Mouse (Mus musculus) right cerebral cortex, postnatal 36 days (tissue): ENCODE measurements around the gene Xpnpep3.
"Not testable (repeated sequence)": the region's sequence is repeated elsewhere in the genome, so short reads cannot be mapped to it uniquely, and the experiment has no call there.

Source experiments
- DNase-seq, 2 experiments: peaks; one replicate each; pipeline ENCODE4 v3.0.0; 2022; ENCODE audit warnings: low spot score in 2 of 2, mixed read lengths in 1 of 2

The Xpnpep3 gene

GRCm38 (mm10) chr15:81399297-81399637, 671 bp upstream of the Xpnpep3 start:
- DNase-seq, result no peak

GRCm38 (mm10) chr15:81405008-81405407, 5.1 kb downstream of the Xpnpep3 start:
- DNase-seq, result no peak

- no peak for DNase-seq
Measured at GRCm38 (mm10) chr15:81408199-81408598, 8.3 kb downstream of the Xpnpep3 start, which contains the start of gene Dnajb7. Gene Dnajb7 (minus strand): TSS chr15:81408299.

- DNase-seq, result not testable (repeated sequence)
Measured at GRCm38 (mm10) chr15:81416763-81417310, 16.9 kb downstream of the Xpnpep3 start.

- no peak for DNase-seq
Measured at GRCm38 (mm10) chr15:81418065-81418464, 18.1 kb downstream of the Xpnpep3 start.

GRCm38 (mm10) chr15:81421454-81421853, 21.5 kb downstream of the Xpnpep3 start:
- no peak for DNase-seq

DNA sequence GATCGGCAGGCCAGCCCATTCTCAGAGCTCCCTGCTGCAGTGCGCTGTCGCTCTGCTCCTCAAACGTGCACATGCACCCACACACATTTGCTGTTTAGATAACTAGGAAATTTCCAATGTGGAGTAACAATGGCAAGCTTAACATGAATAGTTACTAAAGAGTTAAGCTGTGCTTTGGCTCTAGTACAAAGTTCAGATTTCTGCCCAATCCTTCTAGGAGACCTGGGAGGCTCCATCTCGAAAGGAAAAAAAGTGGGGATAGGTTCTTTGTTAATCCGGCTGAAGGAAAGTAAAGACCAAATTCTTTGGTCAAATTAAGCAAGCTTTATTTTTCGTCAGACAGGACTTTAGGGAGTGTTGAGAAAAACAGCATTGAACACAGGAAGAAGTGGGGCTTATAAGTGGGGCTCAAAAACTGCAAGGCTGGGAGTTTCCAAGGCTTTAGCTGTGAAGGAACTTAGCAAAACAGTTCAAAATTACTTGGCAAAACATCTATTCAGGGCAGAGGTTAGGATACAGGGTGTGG, 22.3 kb downstream of the Xpnpep3 start:
- DNase-seq, result no peak

DNA sequence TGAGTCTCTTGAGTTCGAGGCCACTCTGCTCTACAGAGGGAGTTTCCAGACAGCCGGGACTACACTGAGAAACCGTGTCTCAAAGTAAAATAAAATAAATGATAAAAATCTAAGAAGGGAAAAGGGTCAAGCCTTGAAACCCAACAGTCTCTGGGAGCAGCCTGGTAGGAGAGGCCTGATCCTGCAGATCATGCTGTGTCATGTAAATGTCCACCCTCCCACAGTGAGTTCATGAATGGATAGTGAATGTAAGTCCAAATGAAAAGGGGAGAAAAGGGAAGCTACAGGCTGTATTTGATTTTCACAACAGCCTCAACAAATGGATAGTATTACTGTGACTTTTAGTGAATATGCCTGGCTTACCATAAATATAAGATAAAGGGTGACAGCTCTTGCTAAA, 25.4 kb downstream of the Xpnpep3 start:
- no peak for DNase-seq

GRCm38 (mm10) chr15:81427947-81428346, 28.0 kb downstream of the Xpnpep3 start:
- DNase-seq, result no peak

GRCm38 (mm10) chr15:81431195-81431594, 31.3 kb downstream of the Xpnpep3 start:
- DNase-seq, result no peak

GRCm38 (mm10) chr15:81438345-81438744, 38.4 kb downstream of the Xpnpep3 start:
- DNase-seq, result no peak

DNA sequence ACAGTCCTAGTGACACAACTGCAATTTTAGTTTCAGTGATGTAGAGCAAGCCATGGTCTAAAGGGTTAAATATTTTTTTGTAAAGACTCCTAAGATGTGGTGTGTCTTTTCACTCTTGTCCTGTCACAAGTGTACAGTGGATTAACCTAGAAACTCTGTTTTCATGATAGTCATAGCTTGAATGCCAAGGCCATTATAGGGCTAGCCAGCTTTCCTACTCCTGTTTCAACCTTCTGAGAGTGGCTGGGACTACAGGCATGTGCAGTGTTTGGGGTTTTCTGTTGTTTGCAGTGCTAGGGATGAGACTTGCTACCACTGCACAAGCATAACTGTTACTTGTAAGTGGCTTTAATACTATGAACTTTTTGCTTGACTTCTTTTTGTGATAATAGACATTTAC, 39.3 kb downstream of the Xpnpep3 start:
- no peak for DNase-seq

GRCm38 (mm10) chr15:81448463-81448862, 48.5 kb downstream of the Xpnpep3 start:
- peak; percentile 12 to 20 for DNase-seq

DNA sequence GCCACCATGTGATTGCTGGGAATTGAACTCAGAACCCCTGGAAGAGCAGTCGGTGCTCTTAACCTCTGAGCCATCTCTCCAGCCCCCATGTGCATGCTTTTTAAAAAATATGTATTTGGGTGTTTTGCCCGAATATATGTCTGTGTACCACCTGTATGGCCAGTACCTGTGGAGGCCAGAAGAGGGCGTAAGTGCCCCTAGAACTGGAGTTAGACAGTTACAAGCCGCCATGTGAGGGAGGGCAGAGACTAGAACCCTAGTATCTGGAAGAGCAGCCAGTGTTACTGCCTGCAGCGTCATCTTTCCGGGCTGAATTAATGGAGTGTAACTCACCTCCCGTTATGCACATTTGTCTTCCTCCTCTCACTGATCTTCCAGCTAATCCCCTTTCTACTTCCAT, 61.6 kb downstream of the Xpnpep3 start:
- DNase-seq, result no peak

DNA sequence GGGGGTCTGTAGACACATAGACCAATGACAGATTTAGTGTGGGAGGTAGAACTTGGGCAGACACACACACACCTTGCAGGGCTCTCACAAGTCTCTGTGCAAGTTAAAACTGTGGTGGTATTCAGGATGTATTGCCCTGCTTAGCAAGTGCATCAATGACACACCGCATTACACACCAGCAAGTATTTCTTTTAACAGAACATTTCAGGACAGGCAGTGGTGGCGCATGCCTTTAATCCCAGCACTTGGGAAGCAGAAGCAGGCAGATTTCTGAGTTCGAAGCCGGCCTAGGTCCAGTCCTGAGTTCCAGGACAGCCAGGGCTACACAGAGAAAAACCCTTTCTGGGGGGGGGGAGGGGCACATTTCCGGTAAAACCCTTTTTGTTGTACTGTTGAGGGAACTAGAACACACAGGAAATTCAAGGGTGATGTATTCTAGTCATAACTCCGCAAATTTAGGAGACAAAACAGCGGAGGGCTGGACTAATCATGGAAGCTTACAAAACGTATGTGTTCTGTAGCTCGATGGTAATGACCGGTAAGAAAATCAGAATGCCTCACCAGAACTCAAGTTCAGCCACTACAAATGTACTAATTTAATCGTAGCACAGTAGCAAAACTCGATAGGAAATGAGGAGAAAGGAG, 65.2 kb downstream of the Xpnpep3 start:
- no peak for DNase-seq

DNA sequence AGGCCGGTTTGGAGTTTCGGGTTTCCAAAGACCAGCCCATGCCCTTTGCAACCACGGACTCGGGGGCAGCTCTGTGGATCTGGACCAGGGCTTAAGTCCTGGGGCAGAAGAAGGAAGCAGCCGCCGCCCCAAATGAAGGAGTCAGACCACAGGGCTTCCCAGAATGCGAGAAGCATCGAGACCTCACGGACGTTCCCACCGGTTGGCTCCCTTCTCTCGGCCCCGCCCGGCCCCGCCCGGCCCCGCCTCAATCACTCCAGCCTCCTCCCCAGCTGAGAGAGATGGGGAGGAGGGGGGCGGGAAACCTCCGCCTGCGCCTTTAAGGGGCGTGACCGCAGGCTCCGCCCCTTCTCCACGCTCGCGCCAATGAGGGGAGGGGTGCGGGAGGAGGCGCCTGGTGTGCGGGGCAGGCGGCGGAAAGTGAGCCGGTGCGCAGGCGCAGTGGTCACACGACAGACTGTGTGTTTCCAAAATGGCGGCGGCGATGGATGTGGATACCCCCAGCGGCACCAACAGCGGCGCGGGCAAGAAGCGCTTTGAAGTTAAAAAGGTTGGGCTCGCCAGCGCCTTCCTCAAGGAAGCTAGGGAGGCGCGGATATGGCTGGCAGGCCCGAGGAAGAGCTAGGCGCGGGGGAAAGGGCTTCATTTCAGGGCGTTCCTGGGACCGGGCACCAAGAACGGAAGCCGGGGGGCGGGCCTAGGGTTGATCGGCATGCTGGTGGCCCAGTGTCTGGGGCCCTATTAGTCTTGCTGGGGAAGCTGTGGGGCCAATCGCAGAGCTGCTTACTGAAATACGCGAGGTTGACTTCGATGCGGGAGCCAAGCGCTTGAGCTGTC, 66.2 kb downstream of the Xpnpep3 start, which contains the start of gene Rbx1:
TSS of gene Rbx1 (plus strand) at position 396 of the 837 bp plus-strand sequence.
- peak; percentile 97 for DNase-seq

- DNase-seq, result no peak
Measured at GRCm38 (mm10) chr15:81466738-81467113, 66.8 kb downstream of the Xpnpep3 start.

DNA sequence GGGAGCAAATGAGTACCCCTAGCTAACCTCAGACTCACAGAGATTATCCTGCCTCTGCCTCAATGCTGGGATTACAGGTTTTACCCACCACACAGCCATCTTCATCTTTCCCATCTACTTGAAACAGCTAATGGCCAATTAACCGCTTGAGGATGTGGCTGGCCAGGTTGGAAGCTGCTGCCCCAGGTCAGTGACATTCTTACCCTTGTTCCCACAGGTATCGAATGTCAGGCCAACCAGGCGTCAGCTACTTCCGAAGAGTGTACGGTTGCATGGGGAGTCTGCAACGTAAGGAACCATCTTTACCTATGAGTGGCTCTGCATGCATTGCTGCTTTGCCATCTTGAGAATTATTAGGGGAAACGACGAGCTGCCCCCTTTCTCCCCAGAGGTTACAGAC, 70.8 kb downstream of the Xpnpep3 start:
- DNase-seq, result no peak

GRCm38 (mm10) chr15:81472256-81472655, 72.3 kb downstream of the Xpnpep3 start:
- DNase-seq, result no peak

GRCm38 (mm10) chr15:81475654-81476053, 75.7 kb downstream of the Xpnpep3 start:
- no peak for DNase-seq

GRCm38 (mm10) chr15:81476597-81476996, 76.7 kb downstream of the Xpnpep3 start:
- no peak for DNase-seq

GRCm38 (mm10) chr15:81479446-81480213, 79.7 kb downstream of the Xpnpep3 start:
- no peak for DNase-seq
